Mouse (Mus musculus): ENCODE data around the gene Ryr3. TPM values are rescaled to one million over a fixed set of nuclear protein-coding genes. Genes with fewer than 3 reads are reported as not detected.
"Not testable (repeated sequence)": the region's sequence is repeated elsewhere in the genome, so short reads cannot be mapped to it uniquely, and the experiment has no call there.

The Ryr3 gene
- total RNA-seq, 2 experiments from 2014 or later = 0.53 to 1.5 TPM

DNA sequence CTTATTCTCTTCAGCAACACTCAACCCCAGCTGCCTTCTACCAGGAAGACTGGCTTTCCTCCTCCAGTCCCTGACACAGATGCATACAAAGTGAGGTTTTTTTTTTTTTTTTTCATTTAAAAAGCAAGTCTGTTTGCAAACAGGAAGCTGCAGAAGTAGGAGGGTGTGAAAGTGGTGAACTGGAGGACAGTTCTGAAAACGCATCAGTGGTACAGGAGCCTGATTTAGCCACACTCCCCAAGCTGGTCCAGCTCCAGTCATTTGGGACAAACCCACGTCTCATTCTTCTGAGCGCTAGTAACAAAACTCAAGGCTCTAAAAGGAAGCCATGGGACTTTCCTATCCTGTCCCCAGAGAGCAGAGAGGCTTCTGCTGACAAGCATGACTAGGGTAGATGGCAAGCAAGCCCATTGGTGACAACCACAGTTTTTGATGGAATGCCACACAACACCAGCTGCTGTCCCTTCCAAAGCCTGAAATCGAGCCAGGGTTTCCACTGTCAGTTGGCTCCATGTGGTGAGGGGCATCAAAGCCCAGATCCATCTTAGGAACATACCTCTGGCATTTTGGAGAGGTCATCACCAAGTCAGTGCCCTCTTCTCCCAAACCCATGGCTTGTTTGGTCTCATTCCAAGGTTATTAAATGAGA lies 101.5 kb downstream of the Ryr3 start:
- intact Hi-C loops (cut with DNase I) = no loop called here

DNA sequence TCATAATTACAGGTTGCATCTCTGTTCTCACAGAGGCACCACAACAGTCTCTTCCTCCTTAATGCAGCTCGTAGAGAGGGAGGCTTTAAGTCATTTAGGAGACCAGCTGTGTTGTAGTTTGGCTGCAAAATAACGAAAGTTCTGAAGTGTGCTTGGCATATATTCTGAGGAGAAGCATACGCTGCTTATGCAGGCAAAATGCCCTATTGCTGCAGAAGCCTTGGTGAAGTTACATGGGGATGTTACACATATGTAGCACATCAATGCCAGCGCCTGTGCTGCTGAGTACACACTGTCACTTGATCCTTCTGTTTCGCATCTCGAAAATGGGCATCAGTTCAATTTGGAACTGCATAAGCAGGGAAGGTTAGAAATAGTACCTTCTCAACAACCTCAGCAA lies 112.3 kb downstream of the Ryr3 start:
- DNase-seq = no peak
- intact Hi-C loops (cut with DNase I) = no loop called here

More for the DNA sequence above, 101.5 kb downstream of the Ryr3 start:
- no peak for DNase-seq

DNA sequence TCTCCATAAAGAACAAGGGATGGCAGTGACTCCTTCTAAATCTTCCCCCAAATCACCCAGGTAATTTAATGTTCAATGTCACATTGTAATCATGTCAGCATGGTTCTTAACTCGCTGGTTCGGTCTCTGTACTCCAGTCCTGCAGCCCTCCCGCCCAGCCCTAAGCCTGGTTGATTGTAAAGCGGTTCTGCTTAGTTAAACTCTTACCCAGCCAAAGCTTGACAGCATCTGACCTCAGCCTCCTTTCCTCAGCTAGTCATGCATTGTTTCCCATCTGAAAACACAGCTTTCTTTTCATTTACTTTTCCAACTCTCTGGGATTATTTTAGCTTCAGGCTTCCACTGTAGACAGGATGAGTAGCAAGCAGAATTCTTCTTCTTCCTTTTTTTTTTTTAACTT lies 121.7 kb downstream of the Ryr3 start:
- DNase-seq = no peak
- intact Hi-C loops (cut with DNase I) = no loop called here

DNA sequence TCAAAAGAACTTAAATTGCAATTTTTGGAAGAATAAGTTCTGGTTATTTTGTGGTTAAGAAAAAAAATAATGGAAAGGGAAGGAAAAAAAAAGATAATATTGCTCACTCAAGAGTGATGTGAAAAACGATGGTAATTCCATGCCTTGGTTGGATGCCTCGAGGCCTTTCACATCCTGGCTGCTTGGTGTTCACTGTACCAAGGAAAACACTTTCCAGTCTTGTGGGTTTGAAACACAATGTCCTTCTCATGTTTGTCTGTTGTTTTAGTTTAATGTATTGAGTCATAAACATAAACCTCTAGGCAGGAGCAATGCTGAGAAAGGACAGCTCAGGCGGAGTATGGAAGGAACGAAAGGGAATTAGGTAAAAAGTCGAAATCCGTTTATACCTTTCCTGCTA lies 122.8 kb downstream of the Ryr3 start:
- DNase-seq = no peak
- intact Hi-C loops (cut with DNase I) = no loop called here

DNA sequence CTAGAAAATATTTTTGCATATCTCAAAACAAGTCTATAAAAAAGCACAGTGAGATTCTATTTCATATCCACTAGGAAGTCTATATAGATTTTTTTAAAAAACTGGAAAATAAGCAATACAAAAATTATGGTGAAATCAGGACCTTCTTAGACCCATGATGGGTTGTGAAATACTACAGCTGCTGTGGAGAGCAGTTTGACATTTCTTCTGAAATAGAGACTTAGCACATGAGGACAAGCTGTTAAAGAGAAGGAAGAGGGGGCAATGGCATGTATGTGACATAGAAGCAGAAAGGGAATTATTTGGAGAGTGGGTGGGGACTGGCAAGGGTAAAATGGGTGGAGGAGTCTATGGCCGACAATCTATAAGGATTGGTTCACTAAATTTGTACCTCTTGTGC lies 124.1 kb downstream of the Ryr3 start:
- no peak for DNase-seq
- intact Hi-C loops (cut with DNase I) = no loop called here

DNA sequence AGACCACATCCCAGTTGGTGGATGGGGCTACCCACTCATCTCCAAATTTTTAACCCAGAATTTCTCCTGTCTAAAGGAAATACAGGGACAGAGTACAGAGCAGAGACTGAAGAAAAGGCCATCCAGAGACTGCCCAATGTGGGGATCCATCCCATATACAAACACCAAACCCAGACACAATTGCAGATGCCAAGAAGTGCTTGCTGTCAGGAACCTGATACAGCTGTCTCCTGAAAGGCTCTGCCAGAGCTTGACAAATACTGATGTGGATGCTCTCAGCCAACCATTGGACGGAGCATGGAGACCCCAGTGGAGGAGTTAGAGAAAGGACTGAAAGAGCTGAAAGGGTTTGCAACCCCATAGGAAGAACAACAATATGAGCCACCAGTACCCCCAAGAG lies 125.6 kb downstream of the Ryr3 start:
- DNase-seq; intact Hi-C loops (cut with DNase I): not testable (repeated sequence)

DNA sequence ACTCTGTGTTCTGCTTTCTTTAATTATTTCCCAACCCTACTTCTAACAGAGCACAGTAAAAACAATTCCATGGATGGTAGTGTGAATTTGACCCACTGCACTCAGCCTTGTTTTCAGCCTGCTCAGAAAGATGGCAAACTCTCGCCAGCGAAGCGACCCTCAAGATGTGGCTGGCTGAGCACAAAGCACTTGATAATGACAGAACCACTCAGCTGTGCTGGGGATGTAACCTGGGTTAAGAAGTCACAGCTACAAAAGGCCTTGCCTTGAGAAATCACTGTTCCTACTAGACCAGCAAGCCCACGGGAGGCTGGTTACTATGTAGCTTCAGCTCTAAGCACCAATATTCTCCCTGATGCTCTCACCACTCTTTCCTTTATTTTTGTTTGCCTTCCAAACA lies 140.5 kb downstream of the Ryr3 start:
- DNase-seq = no peak
- intact Hi-C loops (cut with DNase I) = no loop called here

DNA sequence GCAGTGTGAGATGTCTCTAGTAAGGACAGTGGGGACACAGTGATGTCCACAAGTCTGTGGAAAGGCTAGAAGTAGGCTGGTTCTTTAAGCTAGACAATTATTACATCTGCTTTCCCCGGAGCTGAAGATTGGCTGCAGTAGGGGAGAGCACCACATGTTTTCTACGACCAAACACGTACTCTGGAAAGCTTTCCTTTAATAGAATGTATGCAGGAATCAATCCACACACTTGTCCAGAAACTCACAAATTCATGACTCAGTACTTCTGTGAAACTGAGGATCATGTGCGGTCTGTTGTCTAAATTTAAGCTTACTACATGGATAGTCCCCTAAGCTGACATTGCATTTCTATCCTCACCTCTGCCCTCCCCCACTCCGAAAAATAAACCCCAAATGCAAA lies 157.5 kb downstream of the Ryr3 start:
- no peak for DNase-seq
- intact Hi-C loops (cut with DNase I) = no loop called here

DNA sequence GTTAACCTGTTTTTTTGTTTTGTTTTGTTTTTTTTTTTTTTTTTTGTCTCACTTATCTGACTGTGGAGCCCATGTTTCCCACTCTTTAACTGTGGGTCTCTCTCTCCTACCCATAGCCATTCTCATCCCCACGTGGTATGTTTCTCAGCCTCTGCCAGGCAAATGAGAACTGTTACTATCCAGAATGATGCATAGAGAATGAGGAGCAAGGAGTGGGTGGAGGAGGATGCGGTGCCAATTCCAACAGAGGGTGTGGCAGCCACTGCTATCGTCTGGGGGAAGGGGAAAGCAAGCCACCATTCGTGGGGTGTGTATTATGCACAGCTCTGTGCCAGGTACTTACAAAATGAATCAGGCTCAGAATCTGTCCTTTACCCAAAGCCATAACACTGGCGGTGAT lies 158.0 kb downstream of the Ryr3 start:
- intact Hi-C loops (cut with DNase I) = no loop called here
- DNase-seq = no peak

DNA sequence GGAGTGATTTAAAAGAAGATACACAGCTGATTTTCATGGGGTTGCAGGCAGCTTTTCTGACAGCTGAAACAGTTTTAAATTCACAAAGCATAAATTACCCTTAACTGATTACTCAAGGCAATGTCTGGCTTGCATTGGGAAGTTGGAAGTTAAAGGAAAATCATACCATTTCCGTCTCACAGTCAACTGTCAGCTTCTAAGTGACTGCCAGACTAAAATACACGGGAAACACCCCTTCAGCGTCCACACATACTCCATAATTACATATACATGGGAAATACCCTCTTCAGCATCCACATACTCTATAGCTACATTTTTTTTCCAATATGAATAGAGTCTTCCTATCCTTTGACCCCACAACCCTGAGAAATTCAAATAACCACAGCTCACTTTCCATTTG lies 158.8 kb downstream of the Ryr3 start:
- no peak for DNase-seq
- intact Hi-C loops (cut with DNase I) = no loop called here

DNA sequence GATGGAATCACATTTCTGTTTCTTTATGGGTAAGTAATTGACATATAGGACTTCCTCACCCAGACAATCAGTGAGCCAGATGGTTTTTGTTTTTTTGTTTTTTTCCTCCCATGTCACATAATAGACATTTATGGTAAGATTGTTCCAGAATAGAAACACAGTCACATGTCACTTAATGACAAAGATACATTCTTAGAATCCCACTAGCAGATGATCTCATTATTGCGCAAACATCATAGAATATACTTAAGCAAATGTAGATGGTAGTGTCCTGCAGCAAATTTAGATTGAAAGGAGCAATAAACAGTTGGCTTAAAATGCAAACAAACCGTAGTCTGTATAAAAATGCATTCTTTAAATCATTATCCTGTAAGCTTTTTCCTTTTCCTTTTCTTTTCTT lies 161.3 kb downstream of the Ryr3 start:
- no peak for DNase-seq
- intact Hi-C loops (cut with DNase I) = no loop called here

DNA sequence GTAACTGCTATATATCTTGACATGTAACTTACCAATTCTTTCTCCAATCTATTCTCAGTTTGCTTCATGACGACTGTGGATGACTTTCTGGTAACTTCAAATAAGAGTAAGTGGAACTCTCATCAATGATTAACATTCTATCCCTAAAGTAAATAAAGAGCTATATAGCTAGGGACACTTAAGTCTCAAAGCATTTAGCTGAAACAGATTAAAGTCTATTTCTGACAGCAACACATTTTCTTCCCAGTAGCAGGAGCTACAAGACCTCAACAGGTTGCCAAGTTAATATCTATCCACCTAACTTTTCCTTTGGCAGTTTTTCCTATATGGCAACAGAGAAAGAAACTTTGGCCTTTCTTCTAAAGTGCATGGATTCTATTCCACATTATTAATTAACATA lies 167.1 kb downstream of the Ryr3 start:
- intact Hi-C loops (cut with DNase I) = no loop called here

DNA sequence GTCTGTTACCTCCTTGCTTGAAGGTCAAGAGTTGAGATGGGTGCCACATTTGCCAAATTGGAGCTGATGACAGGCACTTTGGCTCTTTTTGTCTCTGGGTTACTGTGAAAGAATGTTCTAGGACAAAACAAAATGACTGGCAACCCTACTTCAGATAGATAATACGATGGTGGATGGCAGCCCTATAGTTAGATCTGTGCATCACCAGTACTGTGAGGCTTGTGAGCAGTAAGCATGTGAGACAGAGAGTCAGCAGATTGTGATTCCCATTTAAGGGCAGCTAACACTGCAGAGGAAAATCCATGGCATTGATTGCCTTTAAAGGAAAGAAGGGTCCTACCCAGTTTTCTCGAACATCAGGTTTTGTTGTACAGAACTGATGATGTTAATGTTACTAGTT lies 180.3 kb downstream of the Ryr3 start:
- intact Hi-C loops (cut with DNase I) = no loop called here
- no peak for DNase-seq

More for the DNA sequence above, 167.1 kb downstream of the Ryr3 start:
- DNase-seq = no peak

DNA sequence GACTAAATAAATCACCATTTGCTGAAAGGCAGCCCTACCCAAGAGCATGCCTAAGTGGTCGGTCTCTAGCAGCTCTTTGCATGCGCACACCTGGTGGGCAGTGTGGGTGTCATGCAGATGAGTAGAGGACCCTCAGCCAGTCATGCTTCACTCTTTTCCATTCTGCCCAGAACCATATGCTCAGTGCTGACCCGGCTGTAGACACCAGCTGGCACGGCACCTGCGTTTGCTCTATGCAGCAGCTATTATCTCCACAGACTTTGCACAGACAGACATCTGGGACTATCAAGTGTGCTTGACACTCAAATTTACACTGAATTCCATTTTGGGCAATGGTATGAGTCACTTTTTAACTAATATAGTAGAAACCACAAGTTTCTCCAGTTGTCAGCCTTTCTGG lies 186.2 kb downstream of the Ryr3 start:
- intact Hi-C loops (cut with DNase I) = no loop called here
- DNase-seq = no peak

DNA sequence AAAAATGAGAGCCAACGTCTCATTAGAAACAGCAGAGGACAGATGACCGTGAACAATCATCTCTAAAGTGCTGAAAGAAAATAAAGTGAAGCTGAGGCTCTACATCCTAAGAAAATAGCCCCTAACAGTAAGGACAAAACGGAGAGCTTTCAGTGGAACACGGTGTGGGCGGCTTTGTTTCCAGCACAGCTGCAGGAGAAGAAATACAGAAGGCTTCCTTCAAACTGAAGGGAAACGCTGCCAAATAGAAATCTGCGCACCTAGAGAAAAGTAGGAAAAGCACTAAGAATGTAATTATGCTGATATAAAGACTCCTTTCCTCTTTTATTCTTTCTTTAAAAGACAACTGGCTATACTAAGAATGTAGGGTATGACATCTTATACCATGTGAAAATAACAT lies 197.0 kb downstream of the Ryr3 start:
- intact Hi-C loops (cut with DNase I) = no loop called here

DNA sequence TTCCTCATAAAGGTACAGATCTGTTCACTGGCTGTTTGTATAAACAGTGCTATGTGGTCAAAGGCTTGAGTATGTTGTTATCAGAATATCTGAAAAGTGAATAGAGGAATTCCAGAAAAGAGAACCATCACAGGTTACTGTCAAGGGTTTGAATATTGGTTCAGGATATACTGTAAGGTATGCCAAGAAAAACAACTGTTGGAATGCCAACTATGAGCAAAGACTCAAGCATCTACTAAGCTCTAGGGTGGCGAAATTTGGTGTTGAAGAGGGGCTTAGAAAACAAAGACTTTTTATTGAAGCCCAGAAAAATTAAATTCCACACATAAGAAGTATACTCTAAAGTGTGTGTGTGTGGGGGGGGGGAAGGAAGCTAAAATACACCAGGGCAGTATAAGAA lies 198.6 kb downstream of the Ryr3 start:
- intact Hi-C loops (cut with DNase I) = no loop called here
- no peak for DNase-seq

More for the DNA sequence above, 197.0 kb downstream of the Ryr3 start:
- DNase-seq = no peak

DNA sequence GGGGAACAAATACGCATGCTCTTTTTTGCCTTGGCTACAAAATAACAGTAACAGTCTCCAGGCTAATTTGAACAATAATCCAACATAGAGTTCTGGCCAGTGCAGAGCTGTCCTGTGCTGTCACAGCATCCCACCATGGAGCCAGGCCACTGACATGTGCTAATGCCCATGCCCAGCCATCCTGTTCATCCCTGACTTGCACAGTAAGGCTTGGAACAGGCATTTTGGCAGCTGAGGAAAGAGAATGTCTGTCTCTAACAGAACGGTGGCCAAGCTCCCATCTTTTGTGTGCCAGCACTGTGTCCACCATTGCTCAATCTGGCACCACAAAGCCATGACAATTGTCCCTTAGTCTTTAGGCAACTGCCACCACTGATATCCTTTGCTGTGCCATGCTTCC lies 200.7 kb downstream of the Ryr3 start:
- intact Hi-C loops (cut with DNase I) = no loop called here
- DNase-seq = no peak

DNA sequence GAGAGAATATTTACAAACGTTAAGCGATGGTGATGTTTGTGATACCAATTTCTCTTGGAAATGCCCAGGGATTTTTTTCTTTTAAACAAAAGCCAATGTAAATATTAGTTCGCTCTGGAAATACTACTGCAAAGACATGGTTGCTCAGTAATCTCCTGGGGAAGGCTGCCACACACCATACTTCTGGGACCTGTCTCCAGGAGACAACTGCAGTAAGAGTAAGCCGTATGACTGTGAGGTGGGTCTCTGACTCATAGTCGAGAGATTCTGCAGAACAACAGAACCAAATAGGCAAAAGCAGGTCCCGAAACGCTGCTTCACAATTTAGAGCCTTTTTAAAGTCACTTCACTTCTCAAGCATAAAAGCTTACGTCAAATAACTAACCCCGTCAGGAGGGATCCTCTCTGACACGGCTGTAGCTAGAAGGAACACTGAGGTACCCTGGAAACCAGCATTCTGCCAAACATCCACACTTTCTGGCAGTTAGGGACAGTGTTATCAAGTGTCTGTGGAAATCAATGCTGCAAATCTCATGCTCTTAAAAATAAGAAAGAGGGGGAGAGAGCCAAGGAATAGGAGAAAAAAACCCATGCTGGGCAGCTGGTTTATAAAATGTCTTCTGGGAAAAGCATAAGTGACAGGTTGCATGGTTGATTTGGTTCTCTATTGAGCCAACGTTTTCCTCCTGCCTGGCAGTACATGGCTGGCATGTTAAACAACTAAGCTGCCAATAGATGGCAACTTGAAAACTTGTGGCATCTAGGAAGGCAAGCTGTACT lies 207.7 kb downstream of the Ryr3 start:
- intact Hi-C loops (cut with DNase I) = no loop called here
- no peak for DNase-seq

DNA sequence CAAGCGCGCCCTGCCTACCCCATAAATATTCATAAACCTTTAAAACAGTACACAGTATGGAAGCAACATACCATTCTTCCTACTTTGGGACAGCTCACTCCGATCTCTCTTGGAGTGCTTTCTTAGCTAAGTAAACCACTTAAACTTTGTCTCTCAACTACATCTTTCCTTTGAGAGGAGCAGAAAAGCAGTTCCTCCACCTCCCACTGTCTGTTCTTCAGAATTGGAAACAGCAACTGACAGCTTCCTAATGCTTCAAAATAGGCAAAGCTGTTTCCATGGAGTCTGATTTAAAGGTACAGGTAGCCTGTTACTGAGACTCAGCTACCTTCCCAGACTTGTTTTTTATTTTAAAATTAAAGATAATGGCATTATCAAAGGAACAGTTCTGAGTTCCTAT lies 218.4 kb downstream of the Ryr3 start:
- intact Hi-C loops (cut with DNase I) = no loop called here

DNA sequence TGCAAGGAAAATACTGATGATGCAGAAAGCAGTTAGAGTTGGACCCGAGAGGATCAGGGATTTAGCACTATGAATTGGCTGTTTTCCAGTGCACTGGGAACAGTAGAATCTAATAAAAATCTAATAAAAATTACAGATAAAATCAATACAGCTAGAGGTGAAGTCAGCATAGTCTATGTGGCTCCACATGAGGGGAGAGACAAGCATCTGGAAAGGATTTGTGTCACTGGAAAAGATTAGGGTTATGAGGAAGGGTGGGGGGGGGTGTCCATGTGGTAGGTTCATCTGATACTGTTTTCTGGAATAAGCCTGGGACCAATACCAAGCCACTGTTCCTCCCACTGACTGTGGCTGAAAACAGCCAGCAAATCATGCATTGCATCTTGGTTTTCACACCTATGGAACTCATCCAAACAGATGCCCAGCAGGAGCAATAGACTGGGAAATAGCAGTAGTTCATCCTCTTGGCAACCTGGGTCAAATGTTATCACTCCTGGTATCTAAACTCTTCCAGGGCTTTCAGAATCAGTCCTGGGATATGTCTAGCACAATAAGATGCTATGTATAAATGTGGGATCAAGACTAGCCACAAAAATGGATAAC lies 233.9 kb downstream of the Ryr3 start:
- DNase-seq = no peak
- intact Hi-C loops (cut with DNase I) = no loop called here

More for the DNA sequence above, 218.4 kb downstream of the Ryr3 start:
- no peak for DNase-seq

DNA sequence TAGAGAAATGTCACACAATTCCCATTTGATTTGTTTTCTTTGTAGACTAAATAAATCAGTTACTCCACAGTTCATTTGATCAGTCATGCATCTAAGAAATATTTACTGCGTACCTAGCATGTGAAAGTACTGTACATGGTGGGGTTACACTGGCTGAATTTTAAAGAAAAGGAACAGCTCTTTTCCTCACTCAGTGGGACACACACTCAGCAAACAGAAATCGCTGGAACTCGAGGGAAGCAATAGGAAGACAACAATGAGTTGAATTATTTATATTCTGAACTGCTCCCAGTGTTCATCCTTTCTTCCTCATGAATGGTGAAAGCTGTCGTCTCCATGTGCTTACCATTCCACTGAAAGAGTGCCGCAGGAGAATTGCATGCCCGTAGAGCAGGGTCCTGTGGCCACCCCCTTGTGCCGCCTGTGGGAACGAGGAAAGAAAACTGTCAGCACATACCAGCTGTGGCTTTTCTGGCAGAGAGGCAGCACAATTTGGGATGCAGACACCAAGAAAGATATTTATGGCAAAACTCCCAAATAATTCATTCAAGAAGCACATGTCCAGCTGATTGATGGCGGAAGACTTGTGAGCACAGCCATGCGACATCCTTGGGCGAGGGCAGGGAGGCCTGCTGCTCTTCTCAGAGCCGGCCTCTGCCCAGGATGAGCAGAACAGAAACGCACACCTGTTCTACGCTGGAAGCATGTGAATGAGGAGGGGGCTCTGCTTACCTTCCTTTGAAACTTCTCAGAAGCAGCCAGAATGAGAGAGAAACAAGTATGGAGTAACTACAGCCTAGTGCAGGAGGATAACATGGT lies 249.9 kb downstream of the Ryr3 start:
- intact Hi-C loops (cut with DNase I) = no loop called here
- DNase-seq = no peak
